Mouse (Mus musculus) kidney, adult 2 months (tissue): ENCODE measurements at regions not wholly inside any gene's neighbourhood (a gene's known extent, or its start where the extent isn't known, plus 50 kb on each side); places are given as distances from the start of the nearest gene placed in this dataset.
"Not testable (repeated sequence)": the region's sequence is repeated elsewhere in the genome, so short reads cannot be mapped to it uniquely, and the experiment has no call there.

Experiments
- CTCF ChIP-seq: fragments of 200-500 bp; conservative IDR thresholded peaks from 2 replicates; pipeline ENCODE4 v1.5.1; 2011; ENCODE audit warnings: low read depth, mild to moderate bottlenecking, control low read depth, low read length, moderate library complexity, mixed read lengths; ENCODE audit not compliant: insufficient read depth, insufficient read length
- POLR2A ChIP-seq: fragments of 200-500 bp; IDR thresholded peaks from one replicate; pipeline ENCODE4 v1.6.1; 2011; ENCODE audit warnings: low read depth, low read length, control low read depth

DNA sequence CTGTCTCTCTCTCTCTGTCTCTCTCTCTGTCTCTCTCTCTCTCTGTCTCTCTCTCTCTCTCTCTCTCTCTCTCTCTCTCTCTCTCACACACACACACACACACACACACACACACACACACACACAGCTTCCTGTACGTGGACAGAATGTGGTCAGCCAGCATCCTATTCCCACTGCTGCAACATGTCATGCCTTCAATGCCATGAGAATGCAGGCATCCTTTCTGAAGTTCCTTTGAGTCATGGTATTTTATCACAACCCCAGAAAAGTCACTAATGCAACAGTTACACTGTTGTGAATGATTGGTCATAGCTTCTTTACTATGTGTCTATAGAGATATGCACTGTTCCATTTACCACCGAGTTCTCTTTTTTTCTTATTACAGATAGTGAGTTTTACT is 365.8 kb upstream of the Id2 start:
- TF ChIP-seq POLR2A, CTCF: not testable (repeated sequence)
